Mouse (Mus musculus): ENCODE data around the gene Pnpla2. TPM values are rescaled to one million over a fixed set of nuclear protein-coding genes. Genes with fewer than 3 reads are reported as not detected.

The Pnpla2 gene
- total RNA-seq, 2 experiments from 2014 or later: 23.6 to 24.8 TPM

DNA sequence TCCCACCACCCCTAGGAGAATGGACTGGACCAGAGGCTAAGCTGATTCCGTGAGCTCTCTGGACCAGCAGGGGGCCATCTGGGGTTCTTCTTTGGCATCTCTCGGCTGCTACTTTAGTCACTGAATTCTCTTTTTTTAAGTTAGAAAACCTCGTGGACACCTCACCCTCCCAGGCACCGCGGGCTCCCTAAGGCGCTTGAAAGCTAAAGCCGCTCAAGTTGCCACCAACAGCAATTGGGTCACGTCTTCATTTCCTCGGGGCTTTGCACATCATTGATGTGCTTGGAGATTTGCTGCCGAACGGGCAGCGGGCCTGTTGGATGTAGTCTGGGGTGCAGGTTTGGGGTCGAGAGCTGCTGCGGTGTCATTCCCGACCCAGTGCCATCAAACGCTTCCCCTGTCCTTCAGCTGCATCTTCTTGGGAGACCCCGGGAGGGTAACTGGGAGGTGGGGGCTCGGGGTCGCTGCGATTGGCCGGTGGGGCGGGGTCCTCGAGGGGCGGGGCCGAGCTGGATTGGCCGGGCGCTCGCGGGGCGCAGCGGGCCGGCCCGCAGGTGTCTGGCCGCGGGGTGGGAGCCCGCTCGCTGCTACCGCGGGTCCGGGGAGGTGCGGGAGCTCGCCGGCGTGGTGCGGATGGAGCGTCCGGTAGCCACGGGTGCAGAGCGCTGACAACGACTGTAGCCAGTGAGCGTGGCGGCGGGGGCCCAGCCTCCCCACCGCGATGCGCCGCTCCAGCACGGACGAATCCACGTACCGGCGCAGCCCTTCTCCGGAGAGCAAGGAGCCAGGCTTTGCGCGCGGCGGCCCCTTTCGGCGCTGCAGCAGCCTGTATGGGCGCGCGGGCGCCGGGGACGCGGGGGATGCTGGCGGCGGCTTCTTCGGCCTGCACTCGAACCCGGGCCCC is 26.8 kb downstream of the Pnpla2 start:
- peak; percentile 50 to 60 for DNase-seq (ENCODE audit: low spot score in 2 of 2)

DNA sequence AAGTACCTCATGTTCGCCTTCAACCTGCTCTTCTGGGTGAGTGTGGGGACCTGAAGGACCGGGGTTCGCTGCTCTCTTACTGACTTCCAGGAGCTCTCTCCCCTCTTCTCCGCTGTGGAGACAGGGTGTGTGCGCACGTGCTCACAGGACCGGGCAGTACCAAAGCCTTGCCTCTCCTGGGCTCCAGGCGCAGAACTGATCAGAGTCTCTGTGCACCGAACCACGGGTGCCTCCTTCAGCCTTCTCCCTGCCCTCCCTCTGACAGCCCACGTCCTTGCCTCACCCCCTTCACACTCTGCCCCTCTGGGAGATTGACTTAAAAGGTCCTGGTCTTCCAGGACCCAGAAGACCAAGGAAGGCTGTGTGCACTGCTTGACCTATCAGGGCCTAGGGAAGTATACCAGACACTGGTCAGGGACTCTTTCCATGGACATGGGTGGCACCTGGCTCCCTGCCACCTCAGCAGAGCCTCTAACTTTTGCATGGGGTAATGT is 27.6 kb downstream of the Pnpla2 start:
- DNase-seq (ENCODE audit: low spot score in 2 of 2): no peak

DNA sequence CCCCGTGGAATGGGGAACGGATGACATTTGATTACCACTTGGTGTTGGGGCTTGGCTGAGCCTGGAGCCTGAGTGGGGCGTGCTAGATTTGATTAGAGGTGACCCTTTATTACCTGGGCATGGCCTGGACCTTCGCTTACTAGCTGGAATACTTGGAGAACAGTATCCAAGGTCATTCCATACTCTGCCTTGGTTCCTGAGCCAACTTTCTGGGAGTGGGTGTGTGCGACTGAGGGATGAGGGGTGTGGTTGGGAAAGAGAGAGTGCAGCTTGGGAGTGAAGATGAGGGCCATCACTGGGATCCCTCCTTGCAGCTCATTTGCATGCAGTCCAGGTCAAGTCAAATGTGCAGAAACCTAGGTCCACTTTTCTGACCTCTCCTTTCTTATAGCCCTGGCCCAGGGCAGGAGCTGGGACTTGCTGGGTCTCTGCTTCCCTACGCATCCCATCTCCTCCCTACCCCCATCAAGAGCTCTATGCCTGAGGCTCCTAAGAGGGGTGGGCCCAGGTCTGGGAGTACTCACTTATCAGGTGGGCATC is 28.2 kb downstream of the Pnpla2 start:
- DNase-seq (ENCODE audit: low spot score in 2 of 2): no peak

DNA sequence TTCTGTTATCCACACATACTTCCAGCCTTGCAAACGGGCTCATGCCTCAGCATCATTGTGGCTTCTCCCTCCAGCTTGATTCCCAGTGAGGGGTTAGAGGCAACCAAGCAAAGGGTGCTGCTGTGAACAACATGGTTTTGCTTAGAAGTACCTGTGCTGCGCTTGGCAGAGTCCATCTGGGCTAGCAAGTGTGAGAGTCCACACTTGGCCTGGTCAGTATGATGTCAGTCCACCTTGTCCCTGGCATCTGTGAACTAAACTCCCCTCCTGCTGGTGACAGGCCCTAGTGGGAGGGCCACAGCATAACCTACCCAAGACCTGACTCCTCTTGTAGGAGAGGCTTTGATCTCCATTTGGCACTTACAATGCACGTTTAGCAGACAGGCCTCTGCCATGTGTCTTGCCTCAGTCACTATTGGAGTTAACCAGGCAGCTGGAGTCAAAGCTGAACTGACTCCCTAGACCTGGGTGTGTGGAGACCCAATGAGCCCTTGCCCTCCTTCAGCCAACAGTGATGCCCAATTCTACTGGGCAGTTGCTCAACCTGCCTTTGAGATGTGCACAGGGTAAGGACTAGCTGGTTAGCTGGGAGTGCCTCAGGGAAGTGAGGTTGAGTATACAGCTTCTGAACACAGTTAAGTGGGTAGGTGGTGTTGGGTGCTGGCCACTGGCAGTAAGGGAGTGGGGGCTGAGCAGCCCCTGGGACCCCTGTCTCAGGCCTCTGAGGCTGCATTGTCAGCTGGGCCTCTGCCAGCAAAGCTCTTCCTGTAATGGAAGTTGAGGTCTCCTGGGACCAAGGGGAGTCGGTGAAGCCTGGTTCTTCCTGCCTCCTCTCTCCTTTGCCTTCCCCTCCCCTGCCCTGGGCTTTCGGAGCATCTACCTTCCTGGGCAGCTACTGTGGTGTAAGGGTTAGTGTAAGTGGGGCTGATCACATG is 29.5 kb downstream of the Pnpla2 start:
- DNase-seq (ENCODE audit: low spot score in 2 of 2): no peak

DNA sequence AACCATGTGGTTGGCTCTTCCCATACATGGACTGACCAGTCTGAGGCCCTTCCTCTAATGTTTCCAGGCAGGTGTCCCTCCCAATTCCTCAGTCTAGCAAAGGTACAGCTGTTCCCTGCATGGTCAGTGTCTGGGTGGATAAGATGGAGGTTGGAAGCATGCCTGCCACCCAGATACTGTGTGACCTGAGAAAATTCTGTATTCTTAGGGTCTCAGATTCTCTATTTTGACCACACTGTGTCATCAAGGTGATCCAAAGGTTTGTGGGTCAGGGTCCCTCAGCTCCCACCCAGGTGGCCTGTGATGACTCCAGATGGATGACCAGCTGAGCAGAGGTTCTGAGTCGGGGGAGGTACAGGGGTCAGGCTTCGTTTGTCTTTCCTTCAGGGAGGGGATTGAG is 30.2 kb downstream of the Pnpla2 start:
- DNase-seq (ENCODE audit: low spot score in 2 of 2): no peak

GRCm38 (mm10) chr7:141485606-141486005 is 30.6 kb downstream of the Pnpla2 start:
- DNase-seq (ENCODE audit: low spot score in 2 of 2): no peak

GRCm38 (mm10) chr7:141486239-141486638 is 31.2 kb downstream of the Pnpla2 start:
- DNase-seq (ENCODE audit: low spot score in 2 of 2): no peak

DNA sequence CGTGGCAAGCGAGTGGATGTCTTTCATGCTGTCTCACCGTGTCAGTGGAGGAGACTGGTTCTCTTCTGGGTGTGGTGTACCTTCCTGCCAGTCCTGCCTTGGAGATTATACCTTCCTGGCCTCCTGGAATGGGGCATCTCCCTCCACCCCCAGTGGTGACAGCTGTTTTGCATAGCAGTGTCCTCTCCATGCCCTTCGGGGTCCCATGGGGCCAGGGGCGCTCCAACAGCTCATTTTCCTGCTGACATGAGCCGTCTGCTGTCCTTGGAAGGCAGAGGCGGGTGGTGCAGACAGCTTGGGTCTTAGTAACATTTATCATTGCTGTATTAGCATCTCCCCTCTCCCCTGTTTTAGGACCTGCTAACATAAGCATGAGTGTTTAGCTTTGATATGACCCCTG is 32.1 kb downstream of the Pnpla2 start:
- DNase-seq (ENCODE audit: low spot score in 2 of 2): no peak

DNA sequence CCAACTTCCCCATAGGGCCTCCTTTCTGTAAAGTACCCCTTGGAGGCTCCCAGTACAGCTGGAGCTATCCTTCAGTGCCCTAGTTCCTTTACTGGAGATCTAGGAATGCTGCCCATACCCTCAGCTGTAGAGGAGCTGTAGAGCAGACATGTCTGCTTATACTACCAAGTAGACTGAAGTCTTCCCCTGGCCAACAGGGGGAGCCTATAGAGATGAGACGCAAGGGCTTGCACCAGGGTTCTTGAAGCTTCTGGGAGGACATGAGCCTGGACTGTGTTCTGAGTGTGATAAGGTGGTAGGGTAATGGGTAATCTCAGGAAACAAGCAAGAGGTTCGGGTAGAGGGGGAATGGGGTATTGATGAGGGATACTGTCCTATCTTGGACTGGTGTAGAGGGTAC is 36.2 kb downstream of the Pnpla2 start:
- no peak for DNase-seq (ENCODE audit: low spot score in 2 of 2)

- no peak for DNase-seq (ENCODE audit: low spot score in 2 of 2)
Observed at GRCm38 (mm10) chr7:141492738-141493137, 37.7 kb downstream of the Pnpla2 start.

DNA sequence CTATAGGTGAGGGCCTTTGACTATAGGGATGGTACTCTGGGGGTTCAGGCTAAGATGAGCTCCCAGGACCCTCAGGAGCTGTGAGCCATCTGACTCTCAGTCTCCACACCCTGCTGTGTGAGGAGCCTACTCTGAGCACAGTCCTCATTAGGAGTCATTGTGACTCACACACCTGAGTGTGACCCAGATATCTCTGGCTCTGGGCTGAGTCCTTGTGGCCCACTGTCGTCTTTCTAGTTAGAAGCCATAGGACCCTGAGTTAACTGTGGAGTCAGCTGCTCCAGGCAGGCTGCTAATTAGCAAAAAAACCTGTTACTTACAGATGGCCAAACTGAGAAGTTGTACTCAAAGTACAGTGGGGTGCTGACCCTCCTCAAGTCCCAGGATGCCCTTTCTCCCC is 38.7 kb downstream of the Pnpla2 start:
- no peak for DNase-seq (ENCODE audit: low spot score in 2 of 2)

DNA sequence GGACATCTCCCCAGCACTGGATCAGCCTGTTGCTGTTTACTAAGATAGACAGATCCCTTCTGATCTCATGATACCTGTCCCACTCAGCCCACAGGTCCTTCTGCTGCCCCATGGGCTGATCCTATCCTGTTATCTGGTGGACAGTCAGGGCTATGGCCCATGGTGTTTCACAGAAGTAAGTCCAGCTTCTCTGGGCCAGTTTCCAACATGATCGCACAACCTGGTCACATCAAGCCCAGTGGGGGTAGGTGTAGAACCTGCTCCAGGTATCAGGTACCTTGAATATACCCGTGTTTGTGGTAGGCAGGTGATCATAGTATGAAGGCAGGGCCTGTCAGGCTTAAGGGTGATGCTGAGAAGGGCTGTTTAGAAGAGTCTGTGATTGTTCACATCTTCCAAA is 40.4 kb downstream of the Pnpla2 start:
- DNase-seq (ENCODE audit: low spot score in 2 of 2): no peak

GRCm38 (mm10) chr7:141495940-141496339 is 40.9 kb downstream of the Pnpla2 start:
- DNase-seq (ENCODE audit: low spot score in 2 of 2): no peak

DNA sequence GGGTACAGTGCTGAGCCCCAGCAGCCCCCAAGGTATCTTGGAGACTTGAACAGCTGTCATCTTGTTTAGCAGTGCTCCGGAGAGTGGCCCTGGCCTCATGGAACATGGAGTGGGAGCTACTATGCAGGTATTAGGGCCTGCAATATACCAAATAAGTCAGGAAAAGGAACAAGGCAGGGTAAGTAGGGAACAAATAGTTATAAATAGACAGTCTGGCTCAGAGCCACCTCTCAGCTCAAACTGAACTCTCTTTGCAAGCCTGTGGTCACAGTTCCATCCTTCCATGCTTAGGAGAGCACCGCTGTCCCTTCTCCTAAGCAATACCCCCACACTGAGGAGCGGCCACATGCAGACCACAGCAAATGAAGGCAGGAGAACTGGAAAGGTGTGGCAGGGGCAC is 42.6 kb downstream of the Pnpla2 start:
- DNase-seq (ENCODE audit: low spot score in 2 of 2): no peak

GRCm38 (mm10) chr7:141501820-141502555 is 47.0 kb downstream of the Pnpla2 start:
- no peak for DNase-seq (ENCODE audit: low spot score in 2 of 2)

DNA sequence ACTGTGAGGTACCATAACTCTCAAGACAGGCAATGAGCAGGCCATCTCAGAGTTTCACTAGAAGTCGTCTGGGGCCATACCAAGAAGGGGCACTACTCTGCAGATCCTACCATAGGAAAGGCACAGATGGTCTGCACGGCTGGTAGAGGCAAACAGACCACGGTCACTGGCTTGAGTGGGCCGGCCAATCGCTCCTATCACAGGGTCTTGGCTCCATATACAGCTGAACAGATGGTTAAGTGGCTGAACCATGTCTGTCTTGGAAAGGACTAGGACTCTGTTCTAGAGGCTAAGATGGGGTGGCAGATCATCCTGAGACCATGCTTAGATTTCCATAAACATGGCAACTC is 47.5 kb downstream of the Pnpla2 start:
- no peak for DNase-seq (ENCODE audit: low spot score in 2 of 2)

- no peak for DNase-seq (ENCODE audit: low spot score in 2 of 2)
Observed at GRCm38 (mm10) chr7:141506278-141506677, 51.3 kb downstream of the Pnpla2 start.

- no peak for DNase-seq (ENCODE audit: low spot score in 2 of 2)
Observed at GRCm38 (mm10) chr7:141508160-141508559, 53.2 kb downstream of the Pnpla2 start.

DNA sequence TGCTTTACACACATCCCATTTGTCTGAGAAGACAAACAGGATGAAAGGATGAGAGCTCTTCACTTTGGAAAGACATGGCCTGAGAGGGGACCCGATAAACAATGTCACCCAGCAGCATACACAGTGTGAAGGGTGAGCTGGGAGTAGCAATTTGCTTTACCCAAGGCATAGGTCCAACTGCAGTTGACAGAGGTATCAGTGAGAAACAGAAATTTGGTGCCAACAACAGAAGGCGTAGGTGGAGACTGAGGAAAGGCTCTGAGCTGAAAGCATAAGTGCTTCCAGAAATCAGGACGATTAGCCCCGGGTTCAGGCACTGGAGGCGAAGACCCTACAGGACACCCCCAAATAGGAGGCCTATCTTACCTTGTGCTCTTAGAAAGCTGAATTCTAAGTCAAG is 55.2 kb downstream of the Pnpla2 start:
- no peak for DNase-seq (ENCODE audit: low spot score in 2 of 2)

Data from left cerebral cortex, adult 18-20 months (tissue).